8 mouse cellular contexts compared by ENCODE assay signal in genomic region chr5:3152149-3152865, GRCm38 (mm10).
DNase-seq lines count a peak whose midpoint lies in the region; ATAC-seq and TF ChIP-seq lines count a peak whose summit lies in the region.
"Not testable (repeated sequence)": the region's sequence is repeated elsewhere in the genome, so short reads cannot be mapped to it uniquely, and the experiment has no call there.

No protein-coding gene starts in this region.

- not testable (repeated sequence) for TF ChIP-seq CTCF in gastrocnemius, adult 2 months (IDR thresholded peaks at IDR 0.05); olfactory bulb, adult 2 months (IDR thresholded peaks at IDR 0.05; ENCODE audit: insufficient read depth, low read depth, low read length)

- intact Hi-C loops in gastrocnemius, adult 2 months (cut with DNase I): loop anchor here (10.0 kb wide), 1 partner anchor 192 kb away; the partner anchor contains the start of gene Cdk6

- WGBS in hindbrain, embryonic 14.5 days: 20% methylated on average over 26 of the region's 26 CpGs
- WGBS in olfactory bulb, adult 2 months: 19% methylated on average over 26 of the region's 26 CpGs

- not testable (repeated sequence) for H3K4me1 ChIP-seq in ES-E14 (ENCODE audit: control insufficient read depth in 2 of 2, insufficient read depth in 2 of 2, low read length in 2 of 2, poor library complexity in 1 of 2); hindbrain, embryonic 14.5 days (replicated peaks; ENCODE audit: control insufficient read depth, insufficient read depth, low read length); olfactory bulb, adult 2 months (ENCODE audit: control insufficient read depth, insufficient read depth, low read length)

- not testable (repeated sequence) for H3K9me3 ChIP-seq in ES-E14 (ENCODE audit: control insufficient read depth, insufficient read depth, low read depth, low read length); hindbrain, embryonic 14.5 days (ENCODE audit: control insufficient read depth, low read length)

- in situ Hi-C loops in ES-E14 (cut with MboI; ENCODE audit: low sequenced_read_pairs in 2 of 2, unreplicated experiment in 2 of 2): not testable (repeated sequence)

- peak overlapping the region; percentile 56 for H3K4me2 ChIP-seq in hindbrain, embryonic 14.5 days (replicated peaks)

- peak overlapping the region; percentile 44 to 58; a peak in 3 of 4 replicates for H3K4me3 ChIP-seq in ES-E14 (ENCODE audit: insufficient read depth in 1 of 2, low read depth in 1 of 2, low read length in 2 of 2, poor library complexity in 1 of 2, severe bottlenecking in 1 of 2)
- peak overlapping the region; percentile 64 for H3K4me3 ChIP-seq in gastrocnemius, adult 2 months
- H3K4me3 ChIP-seq in hindbrain, embryonic 14.5 days (replicated peaks; ENCODE audit: low read length): peak overlapping the region; percentile 27
- peak overlapping the region; percentile 37 for H3K4me3 ChIP-seq in olfactory bulb, adult 2 months (ENCODE audit: insufficient read depth, low read depth, low read length)

- not testable (repeated sequence) for TF ChIP-seq POLR2A in olfactory bulb, adult 2 months (IDR thresholded peaks at IDR 0.05; ENCODE audit: insufficient read depth, low read depth, low read length)

- not testable (repeated sequence) for H3K27ac ChIP-seq in ES-E14 (ENCODE audit: insufficient read depth, low read depth, low read length, poor library complexity, severe bottlenecking); hindbrain, embryonic 14.5 days; olfactory bulb, adult 2 months (ENCODE audit: insufficient read depth, low read depth, low read length)
- H3K27ac ChIP-seq in gastrocnemius, adult 2 months: peak overlapping the region; percentile 40

- ATAC-seq in hindbrain, embryonic 14.5 days (ENCODE audit: low FRiP score): peak; percentile 82

- not testable (repeated sequence) for H3K36me3 ChIP-seq in ES-E14 (ENCODE audit: control insufficient read depth, insufficient read depth, low read length, poor library complexity, severe bottlenecking); hindbrain, embryonic 14.5 days (replicated peaks; ENCODE audit: control insufficient read depth, insufficient read depth)

- not testable (repeated sequence) for DNase-seq in ES-E14 (ENCODE audit: low read depth, low spot score)
- DNase-seq in cerebellum, postnatal 36 days: peak; percentile 5 to 8
- DNase-seq in gastrocnemius, adult 2 months: peak; percentile 31
- DNase-seq in hindbrain, embryonic 14.5 days (ENCODE audit: low spot score): peak; percentile 35
- peak; percentile 69 to 72 for DNase-seq in layer of hippocampus, postnatal 36 days
- DNase-seq in lung, postnatal 10 days: peak; percentile 57
- peak; percentile 22 for DNase-seq in thymus, postnatal 0 days (ENCODE audit: low spot score)

- H3K27me3 ChIP-seq in hindbrain, embryonic 14.5 days (ENCODE audit: control insufficient read depth, insufficient read depth, low read length): not testable (repeated sequence)

- H3K9ac ChIP-seq in ES-E14 (ENCODE audit: insufficient read depth, low read depth, low read length, poor library complexity, severe bottlenecking): not testable (repeated sequence)
- H3K9ac ChIP-seq in hindbrain, embryonic 14.5 days: peak overlapping the region; percentile 39
